Mouse (Mus musculus): ENCODE results near the gene Ablim2. TPM values are rescaled to one million over a fixed set of nuclear protein-coding genes. Genes with fewer than 3 reads are reported as not detected.

The Ablim2 gene
- polyA plus RNA-seq, 1 experiment from 2014 or later: 2.7 TPM

- Histone ChIP-seq H3K4me3 (no peak overlapping the region), H3K4me1 (peaks cover 5% of the 10 kb centered on the region; the same call in 1 of the 2 replicates), H3K9ac (no peak overlapping the region), H3K27me3 (no peaks in the 10 kb centered on the region), H3K27ac (no peak overlapping the region), H3K9me3 (no peaks in the 10 kb centered on the region), H3K36me3 (no peaks in the 10 kb centered on the region), H3K4me2 (no peak overlapping the region)
- 51% methylated on average over 4 of the region's 4 CpGs for WGBS
- no peak for ATAC-seq (ENCODE audit: insufficient number of reproducible peaks, low FRiP score, low TSS enrichment, low read depth)
Observed at GRCm38 (mm10) chr5:35869973-35870372, 112.3 kb downstream of the Ablim2 start.

DNA sequence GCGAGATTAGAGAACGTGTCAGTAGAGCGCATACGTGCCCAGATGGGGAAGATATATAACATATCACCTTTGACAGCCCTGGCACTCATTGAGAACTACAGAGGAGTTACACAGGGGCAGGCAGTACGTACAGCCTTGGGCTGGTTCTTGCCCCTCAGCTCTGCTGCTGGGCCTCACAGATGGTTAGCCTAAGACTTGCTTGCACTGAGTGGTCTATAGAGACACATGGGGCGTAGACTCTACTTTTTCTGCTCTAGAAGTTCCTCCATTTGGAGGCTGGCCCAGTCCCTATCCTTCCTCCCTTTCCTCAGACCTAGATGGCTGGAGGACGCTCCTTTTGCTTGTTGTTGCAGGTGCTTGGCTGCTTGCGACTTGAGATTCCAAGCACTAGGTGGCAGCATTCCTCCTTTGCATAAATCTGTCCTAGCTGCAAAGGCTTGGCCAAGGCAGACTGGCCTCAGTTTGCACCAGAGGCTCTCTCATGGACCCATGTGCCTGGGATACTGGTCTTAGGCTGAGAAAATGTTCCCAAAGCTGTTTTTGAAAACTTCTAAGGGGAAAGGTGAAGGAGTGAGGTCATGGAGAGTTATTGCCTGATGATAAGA, 112.8 kb downstream of the Ablim2 start:
- Histone ChIP-seq H3K27me3 (no peaks in the 10 kb centered on the region), H3K9ac (no peak overlapping the region), H3K36me3 (no peaks in the 10 kb centered on the region), H3K9me3 (no peaks in the 10 kb centered on the region), H3K4me3 (no peak overlapping the region), H3K4me2 (no peak overlapping the region), H3K27ac (no peak overlapping the region), H3K4me1 (peaks cover 5% of the 10 kb centered on the region; the same call in 1 of the 2 replicates)
- ATAC-seq (ENCODE audit: insufficient number of reproducible peaks, low FRiP score, low TSS enrichment, low read depth): peak; percentile 17; the same call in 1 of the 2 replicates
- WGBS: 59% methylated on average over 8 of the region's 8 CpGs

DNA sequence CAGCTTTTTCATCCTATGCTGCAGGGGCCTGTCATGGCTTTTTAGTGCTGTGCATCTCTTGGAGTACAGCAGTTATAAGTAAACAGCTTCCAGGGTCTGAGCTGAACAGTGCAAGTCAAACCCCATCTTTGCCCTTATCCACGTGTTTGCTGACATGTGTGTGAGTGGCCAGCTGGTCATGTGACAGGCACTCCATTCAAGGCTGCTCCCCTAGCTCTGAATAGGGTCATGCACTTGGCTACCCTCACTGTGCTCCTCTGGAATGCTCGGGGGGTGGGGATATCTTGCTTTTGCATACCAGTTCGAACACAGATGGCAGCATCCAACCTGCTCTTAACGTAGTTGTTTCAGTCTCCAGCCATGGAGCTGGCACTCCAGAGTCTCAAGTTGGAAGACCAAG, 115.7 kb downstream of the Ablim2 start:
- no peak overlapping the region for H3K27ac ChIP-seq
- H3K4me1 ChIP-seq: peaks cover 5% of the 10 kb centered on the region; the same call in 1 of the 2 replicates
- H3K36me3 ChIP-seq: no peaks in the 10 kb centered on the region
- H3K9me3 ChIP-seq: no peaks in the 10 kb centered on the region
- H3K9ac ChIP-seq: no peak overlapping the region
- no peak for ATAC-seq (ENCODE audit: insufficient number of reproducible peaks, low FRiP score, low TSS enrichment, low read depth)
- H3K27me3 ChIP-seq: no peaks in the 10 kb centered on the region
- H3K4me2 ChIP-seq: no peak overlapping the region
- 50% methylated on average over 4 of the region's 4 CpGs for WGBS
- no peak overlapping the region for H3K4me3 ChIP-seq

- ATAC-seq (ENCODE audit: insufficient number of reproducible peaks, low FRiP score, low TSS enrichment, low read depth): no peak
- Histone ChIP-seq H3K27me3 (no peaks in the 10 kb centered on the region), H3K4me3 (no peak overlapping the region), H3K9ac (no peak overlapping the region), H3K27ac (no peak overlapping the region), H3K4me2 (no peak overlapping the region), H3K4me1 (0 out of 2 replicates have a peak, but pooled peaks cover 4% of the 10 kb centered on the region), H3K36me3 (no peaks in the 10 kb centered on the region), H3K9me3 (no peaks in the 10 kb centered on the region)
- WGBS: 81% methylated on average over 5 of the region's 5 CpGs
Observed at GRCm38 (mm10) chr5:35876236-35876635, 118.6 kb downstream of the Ablim2 start.

DNA sequence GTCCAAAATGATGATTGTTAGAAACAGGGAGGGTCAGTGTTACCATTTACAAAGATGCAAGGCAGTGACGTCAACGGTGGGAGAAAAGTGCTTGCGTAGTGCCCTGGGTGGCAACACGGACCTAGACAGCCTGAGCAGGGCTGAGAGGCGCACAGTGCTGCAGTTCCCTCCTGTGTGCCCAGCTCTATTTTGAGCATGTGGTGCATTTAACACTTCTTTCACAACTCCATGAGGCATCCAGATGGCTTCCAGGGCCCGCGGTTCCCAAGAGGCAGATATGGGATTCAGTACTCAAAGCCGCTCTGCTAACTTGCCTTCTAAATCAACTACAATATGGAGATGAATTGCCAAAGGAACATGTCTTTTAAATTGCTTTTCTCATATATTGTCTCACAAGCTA, 121.5 kb downstream of the Ablim2 start:
- H3K4me1 ChIP-seq: 0 out of 2 replicates have a peak, but pooled peaks cover 4% of the 10 kb centered on the region
- WGBS: 76% methylated on average over 8 of the region's 8 CpGs
- no peak overlapping the region for H3K27ac ChIP-seq
- no peaks in the 10 kb centered on the region for H3K36me3 ChIP-seq
- no peak overlapping the region for H3K4me3 ChIP-seq
- no peak overlapping the region for H3K4me2 ChIP-seq
- H3K27me3 ChIP-seq: no peaks in the 10 kb centered on the region
- no peak for ATAC-seq (ENCODE audit: insufficient number of reproducible peaks, low FRiP score, low TSS enrichment, low read depth)
- H3K9ac ChIP-seq: no peak overlapping the region
- H3K9me3 ChIP-seq: no peaks in the 10 kb centered on the region

- Histone ChIP-seq H3K27ac (no peak overlapping the region), H3K4me3 (no peak overlapping the region), H3K9me3 (no peaks in the 10 kb centered on the region), H3K36me3 (no peaks in the 10 kb centered on the region), H3K27me3 (no peaks in the 10 kb centered on the region), H3K4me1 (peaks cover 4% of the 10 kb centered on the region; the same call in 1 of the 2 replicates), H3K9ac (no peak overlapping the region), H3K4me2 (no peak overlapping the region)
- 63% methylated on average over 9 of the region's 9 CpGs for WGBS
- ATAC-seq (ENCODE audit: insufficient number of reproducible peaks, low FRiP score, low TSS enrichment, low read depth): no peak
Observed at GRCm38 (mm10) chr5:35882391-35882790, 124.7 kb downstream of the Ablim2 start.

- Histone ChIP-seq H3K4me3 (no peak overlapping the region), H3K9me3 (no peaks in the 10 kb centered on the region), H3K27ac (no peak overlapping the region), H3K4me2 (no peak overlapping the region), H3K27me3 (no peaks in the 10 kb centered on the region), H3K4me1 (no peaks in the 10 kb centered on the region; the same call in 1 of the 2 replicates), H3K9ac (no peak overlapping the region), H3K36me3 (no peaks in the 10 kb centered on the region)
- 42% methylated on average over 11 of the region's 11 CpGs for WGBS
- no peak for ATAC-seq (ENCODE audit: insufficient number of reproducible peaks, low FRiP score, low TSS enrichment, low read depth)
Observed at GRCm38 (mm10) chr5:35884262-35884661, 126.6 kb downstream of the Ablim2 start.

GRCm38 (mm10) chr5:35884689-35885088, 127.0 kb downstream of the Ablim2 start:
- no peaks in the 10 kb centered on the region for H3K27me3 ChIP-seq
- no peaks in the 10 kb centered on the region for H3K9me3 ChIP-seq
- no peak overlapping the region for H3K4me2 ChIP-seq
- no peaks in the 10 kb centered on the region for H3K36me3 ChIP-seq
- H3K27ac ChIP-seq: no peak overlapping the region
- H3K9ac ChIP-seq: no peak overlapping the region
- ATAC-seq (ENCODE audit: insufficient number of reproducible peaks, low FRiP score, low TSS enrichment, low read depth): no peak
- WGBS: 77% methylated on average over 5 of the region's 5 CpGs
- H3K4me1 ChIP-seq: no peaks in the 10 kb centered on the region; the same call in 1 of the 2 replicates
- no peak overlapping the region for H3K4me3 ChIP-seq

GRCm38 (mm10) chr5:35888959-35889358, 131.3 kb downstream of the Ablim2 start:
- H3K9ac ChIP-seq: no peak overlapping the region
- H3K4me2 ChIP-seq: no peak overlapping the region
- H3K27me3 ChIP-seq: 0 out of 2 replicates have a peak, but pooled peaks cover 4% of the 10 kb centered on the region
- no peak overlapping the region for H3K27ac ChIP-seq
- H3K36me3 ChIP-seq: no peaks in the 10 kb centered on the region
- no peaks in the 10 kb centered on the region for H3K9me3 ChIP-seq
- peaks cover 8% of the 10 kb centered on the region for H3K4me1 ChIP-seq
- WGBS: 55% methylated on average over 9 of the region's 9 CpGs
- ATAC-seq (ENCODE audit: insufficient number of reproducible peaks, low FRiP score, low TSS enrichment, low read depth): no peak
- H3K4me3 ChIP-seq: no peak overlapping the region

DNA sequence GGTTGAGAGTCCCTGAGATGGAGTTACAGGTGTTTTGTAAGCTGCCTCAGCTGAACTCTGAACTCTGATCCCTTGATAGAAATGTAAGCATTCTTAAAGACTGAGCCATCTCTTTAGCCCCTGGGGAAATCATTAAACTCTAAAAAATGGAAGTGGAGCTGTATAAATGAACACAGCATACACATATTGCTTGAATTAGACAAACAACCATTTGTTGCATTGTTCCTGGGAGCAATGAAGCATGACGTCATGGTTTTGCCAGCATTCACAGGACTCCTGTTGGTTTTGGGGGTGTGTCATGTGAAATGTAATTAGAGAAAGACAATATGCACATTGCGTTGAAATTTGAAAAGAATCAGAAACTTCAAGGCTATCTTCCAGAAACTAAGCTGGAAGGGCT, 132.0 kb downstream of the Ablim2 start:
- H3K4me3 ChIP-seq: no peak overlapping the region
- H3K9ac ChIP-seq: no peak overlapping the region
- WGBS: 49% methylated on average over 2 of the region's 2 CpGs
- no peak overlapping the region for H3K27ac ChIP-seq
- H3K4me1 ChIP-seq: peaks cover 12% of the 10 kb centered on the region
- no peaks in the 10 kb centered on the region for H3K36me3 ChIP-seq
- no peak for ATAC-seq (ENCODE audit: insufficient number of reproducible peaks, low FRiP score, low TSS enrichment, low read depth)
- H3K27me3 ChIP-seq: 0 out of 2 replicates have a peak, but pooled peaks cover 4% of the 10 kb centered on the region
- H3K4me2 ChIP-seq: no peak overlapping the region
- no peaks in the 10 kb centered on the region for H3K9me3 ChIP-seq

GRCm38 (mm10) chr5:35890985-35891730, 133.5 kb downstream of the Ablim2 start:
- Histone ChIP-seq H3K27me3 (0 out of 2 replicates have a peak, but pooled peaks cover 4% of the 10 kb centered on the region), H3K27ac (no peak overlapping the region), H3K36me3 (no peaks in the 10 kb centered on the region), H3K9ac (no peak overlapping the region), H3K4me3 (no peak overlapping the region), H3K9me3 (no peaks in the 10 kb centered on the region), H3K4me1 (peaks cover 25% of the 10 kb centered on the region), H3K4me2 (no peak overlapping the region)
- 82% methylated on average over 13 of the region's 13 CpGs for WGBS
- ATAC-seq (ENCODE audit: insufficient number of reproducible peaks, low FRiP score, low TSS enrichment, low read depth): no peak

- Histone ChIP-seq H3K4me2 (no peak overlapping the region), H3K4me1 (peaks cover 35% of the 10 kb centered on the region), H3K9ac (no peak overlapping the region), H3K27me3 (0 out of 2 replicates have a peak, but pooled peaks cover 4% of the 10 kb centered on the region), H3K36me3 (no peaks in the 10 kb centered on the region), H3K4me3 (no peak overlapping the region), H3K27ac (no peak overlapping the region), H3K9me3 (no peaks in the 10 kb centered on the region)
- ATAC-seq (ENCODE audit: insufficient number of reproducible peaks, low FRiP score, low TSS enrichment, low read depth): no peak
- WGBS: 86% methylated on average over 3 of the region's 3 CpGs
Observed at GRCm38 (mm10) chr5:35892363-35892762, 134.7 kb downstream of the Ablim2 start.

All from limb, embryonic 15.5 days (tissue).